Mouse (Mus musculus): ENCODE results near the gene Ubac2.

Gene Ubac2

GRCm38 (mm10) chr14:121965461-121965860 is 87.0 kb downstream of the Ubac2 start:
- no peak for DNase-seq (ENCODE audit: low read depth, low spot score)

- DNase-seq (ENCODE audit: low read depth, low spot score): no peak
Observed at GRCm38 (mm10) chr14:121967095-121967494, 88.7 kb downstream of the Ubac2 start.

DNA sequence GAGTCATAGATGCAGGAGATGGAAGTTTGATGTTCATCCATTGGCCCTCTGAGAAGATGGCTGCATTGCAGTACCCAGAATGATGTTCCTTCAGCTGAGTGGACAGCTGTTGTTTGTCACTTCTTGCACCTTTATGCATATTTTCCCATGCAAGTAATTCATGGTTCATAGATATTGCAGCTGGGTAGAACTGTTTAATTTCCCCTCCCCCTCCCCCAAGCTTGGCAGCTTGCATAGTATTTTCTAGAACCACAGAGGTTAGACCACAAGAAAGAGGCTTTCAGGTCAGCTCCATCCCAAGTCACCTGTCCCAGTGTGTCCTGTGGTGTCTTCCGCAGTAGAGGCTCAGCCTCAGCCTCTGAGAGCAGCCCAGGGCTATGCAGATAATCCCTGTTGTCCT is 92.0 kb downstream of the Ubac2 start:
- DNase-seq (ENCODE audit: low read depth, low spot score): no peak

GRCm38 (mm10) chr14:121973114-121973513 is 94.7 kb downstream of the Ubac2 start:
- no peak for DNase-seq (ENCODE audit: low read depth, low spot score)

DNA sequence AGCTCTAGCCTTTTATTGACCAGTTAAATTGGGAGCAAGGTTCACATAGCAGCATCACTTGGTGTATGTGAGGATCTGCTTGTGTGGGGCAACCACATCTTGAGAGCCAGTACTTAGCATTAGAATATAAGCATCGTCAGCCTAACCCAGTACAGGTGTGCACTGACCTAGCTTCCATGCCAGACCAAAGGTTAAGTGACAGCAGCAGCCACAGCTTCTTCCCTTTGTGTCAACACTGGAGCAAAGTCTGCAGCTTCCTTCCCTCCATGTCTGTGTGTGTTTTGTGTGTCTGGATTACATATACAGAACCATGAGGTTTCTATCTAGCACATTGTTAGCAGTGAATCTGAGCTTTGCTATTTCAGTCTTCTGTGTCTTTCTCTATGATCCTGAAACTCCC is 103.1 kb downstream of the Ubac2 start:
- DNase-seq (ENCODE audit: low read depth, low spot score): no peak

- DNase-seq (ENCODE audit: low read depth, low spot score): no peak
Observed at GRCm38 (mm10) chr14:121983009-121983933, 104.9 kb downstream of the Ubac2 start.

DNA sequence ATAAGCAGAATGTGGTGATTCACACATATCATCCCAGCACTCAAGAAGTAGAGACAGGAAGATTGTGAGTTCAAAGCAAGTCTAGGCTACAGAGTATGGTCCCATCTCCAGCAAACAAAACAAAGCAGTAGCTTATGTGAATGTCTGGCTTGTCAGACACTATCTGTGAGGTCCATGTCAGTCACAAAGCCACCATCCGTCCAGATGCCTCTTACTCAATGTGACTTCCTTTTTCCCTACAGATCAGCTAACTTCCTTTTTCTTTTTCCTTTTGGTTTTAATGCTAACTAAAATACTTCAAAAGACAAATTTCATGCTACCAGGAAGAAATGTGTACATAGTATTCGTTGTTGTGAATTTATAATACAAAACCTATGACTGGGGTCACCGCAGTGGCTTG is 107.1 kb downstream of the Ubac2 start:
- no peak for DNase-seq (ENCODE audit: low read depth, low spot score)

- DNase-seq (ENCODE audit: low read depth, low spot score): no peak
Observed at GRCm38 (mm10) chr14:121986028-121986427, 107.6 kb downstream of the Ubac2 start.

GRCm38 (mm10) chr14:121987287-121987686 is 108.9 kb downstream of the Ubac2 start:
- peak; percentile 48 for DNase-seq (ENCODE audit: low read depth, low spot score)

- no peak for DNase-seq (ENCODE audit: low read depth, low spot score)
Observed at GRCm38 (mm10) chr14:121987691-121988090, 109.3 kb downstream of the Ubac2 start.

GRCm38 (mm10) chr14:121989331-121989730 is 110.9 kb downstream of the Ubac2 start:
- DNase-seq (ENCODE audit: low read depth, low spot score): no peak

GRCm38 (mm10) chr14:121989869-121990268 is 111.4 kb downstream of the Ubac2 start:
- no peak for DNase-seq (ENCODE audit: low read depth, low spot score)

DNA sequence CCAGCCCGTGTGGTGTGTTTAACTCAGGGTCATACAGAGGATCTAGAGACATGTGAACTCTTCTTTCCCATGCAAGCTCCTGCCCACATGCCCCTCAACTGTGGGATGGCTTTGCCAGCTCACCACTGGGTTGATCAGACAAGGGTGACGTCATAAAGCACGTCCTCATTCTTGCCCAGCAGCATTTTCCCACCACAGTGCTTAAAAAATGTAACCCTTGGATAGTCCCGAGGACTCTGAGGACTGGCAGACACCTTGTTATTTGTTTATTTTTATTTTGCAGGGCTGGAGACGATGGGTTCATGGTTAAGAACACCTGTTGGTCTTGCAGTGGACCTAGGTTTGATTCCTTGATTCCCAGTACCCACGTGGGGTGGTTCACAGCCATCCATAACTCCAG is 112.5 kb downstream of the Ubac2 start:
- no peak for DNase-seq (ENCODE audit: low read depth, low spot score)

DNA sequence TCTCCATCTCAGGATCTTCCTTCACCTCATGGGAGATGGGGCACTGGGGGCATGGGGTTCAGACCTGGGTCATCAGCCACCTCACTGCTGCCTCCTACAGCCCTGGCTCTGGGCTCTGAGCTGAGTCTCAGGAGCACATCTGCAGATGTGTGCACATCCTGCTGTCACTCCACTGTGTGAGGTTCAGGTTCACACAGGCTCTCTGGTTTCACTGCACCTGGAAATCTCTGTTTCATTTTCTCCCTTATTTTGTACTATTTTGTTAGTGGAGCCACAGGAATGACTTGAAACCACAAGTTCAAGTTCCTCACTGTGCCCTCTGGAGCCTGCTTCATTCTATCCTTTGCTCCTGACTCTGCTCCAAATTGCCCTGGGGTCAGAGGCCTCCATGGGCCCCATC is 113.5 kb downstream of the Ubac2 start:
- no peak for DNase-seq (ENCODE audit: low read depth, low spot score)

- DNase-seq (ENCODE audit: low read depth, low spot score): no peak
Observed at GRCm38 (mm10) chr14:121992395-121993280, 114.2 kb downstream of the Ubac2 start.

GRCm38 (mm10) chr14:121993616-121994015 is 115.2 kb downstream of the Ubac2 start:
- no peak for DNase-seq (ENCODE audit: low read depth, low spot score)

DNA sequence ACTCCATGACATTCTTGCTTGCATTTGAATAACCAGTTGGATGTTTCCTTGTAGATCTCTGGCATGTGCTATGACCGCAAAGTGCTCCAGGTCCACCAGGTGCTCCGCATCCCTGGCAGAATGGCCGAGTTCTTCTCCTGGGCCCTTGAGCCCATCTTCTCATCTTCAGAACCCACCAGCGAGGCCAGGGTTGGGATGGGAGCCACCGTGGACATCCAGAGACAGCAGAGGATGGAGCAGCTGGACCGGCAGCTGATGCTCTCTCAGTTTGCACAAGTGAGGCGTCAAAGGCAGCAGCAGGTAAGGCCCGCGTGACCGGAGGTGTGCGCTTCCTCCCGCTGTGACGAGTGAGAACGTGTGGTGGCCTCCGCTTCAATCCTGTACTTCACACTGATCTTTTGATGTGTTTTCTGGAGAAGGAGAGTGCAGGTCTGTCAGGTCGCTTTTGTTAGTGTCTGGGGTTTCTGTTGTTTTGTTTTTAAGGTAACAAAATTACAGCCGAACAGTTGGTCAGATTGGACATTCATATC is 115.8 kb downstream of the Ubac2 start:
- DNase-seq (ENCODE audit: low read depth, low spot score): no peak

- no peak for DNase-seq (ENCODE audit: low read depth, low spot score)
Observed at GRCm38 (mm10) chr14:121994846-121995556, 116.6 kb downstream of the Ubac2 start.

GRCm38 (mm10) chr14:121995557-121995870 is 117.1 kb downstream of the Ubac2 start:
- DNase-seq (ENCODE audit: low read depth, low spot score): no peak

DNA sequence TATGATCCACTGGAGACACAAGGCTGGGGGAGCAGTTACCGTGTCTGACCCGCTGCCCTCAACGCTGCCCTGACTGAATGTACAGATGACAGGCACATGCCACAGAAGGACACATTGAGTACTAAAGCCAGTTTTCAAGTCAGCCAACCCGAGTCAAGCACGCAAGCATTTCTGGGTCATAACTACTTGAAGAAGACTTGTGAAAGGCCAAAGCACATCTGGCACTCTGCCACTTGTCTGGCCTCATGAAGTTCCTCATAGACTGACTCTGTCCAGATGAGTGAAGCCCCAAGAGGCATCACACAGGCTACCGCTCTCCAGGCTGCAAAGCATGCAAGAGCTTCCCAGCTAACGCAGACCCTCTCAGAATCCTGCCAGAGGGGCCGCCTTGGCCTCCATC is 118.4 kb downstream of the Ubac2 start:
- DNase-seq (ENCODE audit: low read depth, low spot score): peak; percentile 40

DNA sequence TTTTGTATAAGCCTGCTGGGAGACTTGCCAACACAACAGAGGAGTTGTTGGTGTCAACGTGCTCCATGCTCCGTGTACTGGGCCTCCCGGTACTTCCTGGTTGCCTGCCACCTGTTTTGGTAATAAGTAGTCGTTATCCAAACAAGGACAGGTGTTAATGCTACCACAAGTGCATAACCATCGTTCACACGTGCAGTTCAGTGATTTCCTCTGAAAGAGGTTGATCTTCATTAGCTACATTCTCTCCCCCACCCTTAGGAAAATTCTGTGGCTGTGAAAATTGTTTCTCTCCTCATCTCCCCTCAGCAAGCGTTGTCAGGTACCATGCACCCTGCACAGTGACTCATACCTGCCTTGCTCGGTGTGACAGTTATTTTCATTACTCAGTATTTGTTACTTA is 121.0 kb downstream of the Ubac2 start:
- no peak for DNase-seq (ENCODE audit: low read depth, low spot score)
